Mouse (Mus musculus): ENCODE results near the gene Fam240a. TPM values are rescaled to one million over a fixed set of nuclear protein-coding genes. Genes with fewer than 3 reads are reported as not detected.
A peak's percentile ranks its signal among the peaks of the same experiment; 100 is the strongest.

Gene Fam240a
- total RNA-seq, 2 experiments from 2014 or later: not detected

- no peak for DNase-seq (ENCODE audit: low spot score in 2 of 2)
Observed at GRCm38 (mm10) chr9:110945926-110946325, 29.3 kb upstream of the Fam240a start, which contains the start of gene Tdgf1. Gene Tdgf1 (minus strand): TSS chr9:110946158.

- DNase-seq (ENCODE audit: low spot score in 2 of 2): no peak
Observed at GRCm38 (mm10) chr9:110945343-110945742, 28.7 kb upstream of the Fam240a start.

GRCm38 (mm10) chr9:110944265-110944664 lies 27.6 kb upstream of the Fam240a start:
- no peak for DNase-seq (ENCODE audit: low spot score in 2 of 2)

- no peak for DNase-seq (ENCODE audit: low spot score in 2 of 2)
Observed at GRCm38 (mm10) chr9:110937506-110938490, 21.1 kb upstream of the Fam240a start.

GRCm38 (mm10) chr9:110935941-110936340 lies 19.3 kb upstream of the Fam240a start:
- no peak for DNase-seq (ENCODE audit: low spot score in 2 of 2)

GRCm38 (mm10) chr9:110933850-110934437 lies 17.3 kb upstream of the Fam240a start:
- no peak for DNase-seq (ENCODE audit: low spot score in 2 of 2)

- DNase-seq (ENCODE audit: low spot score in 2 of 2): no peak
Observed at GRCm38 (mm10) chr9:110931573-110931972, 14.9 kb upstream of the Fam240a start.

GRCm38 (mm10) chr9:110922759-110923158 lies 6.1 kb upstream of the Fam240a start:
- peak; percentile 50 to 58 for DNase-seq (ENCODE audit: low spot score in 2 of 2)

GRCm38 (mm10) chr9:110920665-110921419 lies 4.2 kb upstream of the Fam240a start:
- DNase-seq (ENCODE audit: low spot score in 2 of 2): no peak

- DNase-seq (ENCODE audit: low spot score in 2 of 2): no peak
Observed at GRCm38 (mm10) chr9:110915466-110915865, 1.2 kb downstream of the Fam240a start.

- DNase-seq (ENCODE audit: low spot score in 2 of 2): no peak
Observed at GRCm38 (mm10) chr9:110914631-110915236, 1.9 kb downstream of the Fam240a start.

GRCm38 (mm10) chr9:110909371-110909967 lies 7.2 kb downstream of the Fam240a start:
- DNase-seq (ENCODE audit: low spot score in 2 of 2): no peak

GRCm38 (mm10) chr9:110908631-110909016 lies 8.0 kb downstream of the Fam240a start:
- DNase-seq (ENCODE audit: low spot score in 2 of 2): no peak

GRCm38 (mm10) chr9:110907838-110908630 lies 8.6 kb downstream of the Fam240a start:
- no peak for DNase-seq (ENCODE audit: low spot score in 2 of 2)

- DNase-seq (ENCODE audit: low spot score in 2 of 2): no peak
Observed at GRCm38 (mm10) chr9:110907201-110907837, 9.3 kb downstream of the Fam240a start.

GRCm38 (mm10) chr9:110902271-110902670 lies 14.4 kb downstream of the Fam240a start:
- no peak for DNase-seq (ENCODE audit: low spot score in 2 of 2)

GRCm38 (mm10) chr9:110901204-110901603 lies 15.5 kb downstream of the Fam240a start:
- DNase-seq (ENCODE audit: low spot score in 2 of 2): no peak

GRCm38 (mm10) chr9:110899451-110900008 lies 17.1 kb downstream of the Fam240a start:
- no peak for DNase-seq (ENCODE audit: low spot score in 2 of 2)

GRCm38 (mm10) chr9:110896595-110896994 lies 20.1 kb downstream of the Fam240a start:
- no peak for DNase-seq (ENCODE audit: low spot score in 2 of 2)
